Mouse (Mus musculus) limb, embryonic 12.5 days (tissue): ENCODE data around the gene Prrt1. TPM values are rescaled to one million over a fixed set of nuclear protein-coding genes. Genes with fewer than 3 reads are reported as not detected.
A peak's percentile ranks its signal among the peaks of the same experiment; 100 is the strongest.

ENCODE experiments used
- ATAC-seq: fragments of 200-750 bp; cut with Nextera tagmentation; 2 replicates; pipeline ENCODE4 v1.8.0; 2017; ENCODE audit warnings: low read depth, moderate TSS enrichment; ENCODE audit not compliant: insufficient number of reproducible peaks, insufficient read depth, low FRiP score, low TSS enrichment
- H3K27ac ChIP-seq: fragments of 300-500 bp; sonication (generic); 2 replicates; pipeline ENCODE4 v1.5.1; 2016; ENCODE audit warnings: mild to moderate bottlenecking, moderate library complexity
- H3K27me3 ChIP-seq: fragments of 300-500 bp; sonication (generic); 2 replicates; pipeline ENCODE4 v1.6.1; 2016; ENCODE audit warnings: mild to moderate bottlenecking, moderate library complexity
- H3K36me3 ChIP-seq: fragments of 300-500 bp; sonication (generic); 2 replicates; pipeline ENCODE4 v1.6.1; 2016; ENCODE audit warnings: mild to moderate bottlenecking, moderate library complexity
- H3K4me1 ChIP-seq: fragments of 300-500 bp; sonication (generic); replicated peaks from 2 replicates; pipeline ENCODE4 v1.6.1; 2016
- H3K4me2 ChIP-seq: fragments of 300-500 bp; sonication (generic); 2 replicates; pipeline ENCODE4 v1.6.1; 2016; ENCODE audit warnings: mild to moderate bottlenecking, moderate library complexity
- H3K4me3 ChIP-seq: fragments of 300-500 bp; sonication (generic); replicated peaks from 2 replicates; pipeline ENCODE4 v1.5.1; 2016; ENCODE audit warnings: mild to moderate bottlenecking
- H3K9ac ChIP-seq: fragments of 300-500 bp; sonication (generic); replicated peaks from 2 replicates; pipeline ENCODE4 v1.6.1; 2016; ENCODE audit warnings: mild to moderate bottlenecking, moderate library complexity
- H3K9me3 ChIP-seq: fragments of 300-500 bp; sonication (generic); 2 replicates; pipeline ENCODE4 v1.6.1; 2016; ENCODE audit warnings: mild to moderate bottlenecking, moderate library complexity
- whole genome bisulfite sequencing: fragments of 180-500 bp; shearing (Covaris S2); methylation state at CpG from one replicate; pipeline ENCODE4 v1.1.7; 2016; 5-methylcytosine and 5-hydroxymethylcytosine counted together
- polyA plus RNA-seq: library from polyadenylated mRNA; unstranded; fragments of >200 nt; fragmentation: Nextera tagmentation; extraction: Ambion mirVana; gene quantifications from 2 replicates; pipeline ENCODE4 v1.2.1, GENCODE M21; 2016

Gene Prrt1
- polyA plus RNA-seq, 1 experiment from 2014 or later, result 0.20 TPM

DNA sequence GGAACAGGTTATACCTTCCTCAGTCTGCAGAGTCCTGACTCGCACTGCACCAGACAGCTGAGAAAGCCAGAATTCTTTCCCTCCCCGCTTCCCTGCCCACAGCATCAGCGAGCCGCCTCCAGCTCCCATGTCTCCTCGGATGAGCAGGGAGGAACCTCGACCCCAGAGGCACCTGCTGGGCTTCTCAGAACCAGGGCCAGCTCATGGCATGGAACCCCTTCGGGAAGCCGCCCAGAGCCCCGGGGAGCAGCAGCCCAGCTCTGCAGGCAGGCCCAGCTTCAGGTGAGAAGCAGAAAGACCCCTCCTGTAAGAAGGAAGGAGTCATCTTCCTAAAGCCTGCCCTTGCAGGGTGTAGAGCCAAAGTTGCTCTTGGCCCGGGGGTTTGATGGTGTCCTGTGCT, 23.2 kb downstream of the Prrt1 start:
- Histone ChIP-seq H3K27me3 (no peaks in the 10 kb centered on the region; the same call in 1 of the 2 replicates), H3K9ac (no peak overlapping the region), H3K36me3 (peaks cover 70% of the 10 kb centered on the region), H3K9me3 (no peaks in the 10 kb centered on the region), H3K4me1 (peaks cover 12% of the 10 kb centered on the region), H3K4me3 (no peak overlapping the region), H3K4me2 (no peak overlapping the region), H3K27ac (no peak overlapping the region)
- no peak for ATAC-seq
- 94% methylated on average over 10 of the region's 10 CpGs for WGBS

DNA sequence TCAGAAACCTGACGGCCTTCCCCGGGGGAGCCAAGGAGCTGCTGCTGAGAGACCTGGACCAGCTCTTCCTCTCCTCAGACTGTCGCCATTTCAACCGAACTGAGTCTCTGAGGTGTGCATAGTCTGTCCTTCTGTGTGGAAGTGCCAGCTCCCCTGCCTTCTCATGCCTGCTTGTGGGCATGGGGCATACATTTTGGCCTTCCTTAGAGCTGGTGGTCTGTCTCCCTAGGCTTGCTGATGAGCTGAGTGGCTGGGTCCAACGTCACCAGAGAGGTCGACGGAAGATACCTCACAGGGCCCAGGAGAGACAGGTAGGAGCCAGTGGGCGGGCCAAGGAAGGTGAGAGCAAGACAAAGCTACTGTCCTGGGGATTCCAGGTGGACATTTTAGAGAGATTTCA, 23.7 kb downstream of the Prrt1 start:
- 88% methylated on average over 8 of the region's 8 CpGs for WGBS
- H3K4me2 ChIP-seq, result no peak overlapping the region
- H3K4me3 ChIP-seq, result no peak overlapping the region
- H3K9me3 ChIP-seq, result no peaks in the 10 kb centered on the region
- peaks cover 2% of the 10 kb centered on the region; the same call in 1 of the 2 replicates for H3K27me3 ChIP-seq
- no peak overlapping the region for H3K9ac ChIP-seq
- no peak overlapping the region for H3K27ac ChIP-seq
- H3K36me3 ChIP-seq, result peaks cover 70% of the 10 kb centered on the region
- H3K4me1 ChIP-seq, result peaks cover 8% of the 10 kb centered on the region
- no peak for ATAC-seq

DNA sequence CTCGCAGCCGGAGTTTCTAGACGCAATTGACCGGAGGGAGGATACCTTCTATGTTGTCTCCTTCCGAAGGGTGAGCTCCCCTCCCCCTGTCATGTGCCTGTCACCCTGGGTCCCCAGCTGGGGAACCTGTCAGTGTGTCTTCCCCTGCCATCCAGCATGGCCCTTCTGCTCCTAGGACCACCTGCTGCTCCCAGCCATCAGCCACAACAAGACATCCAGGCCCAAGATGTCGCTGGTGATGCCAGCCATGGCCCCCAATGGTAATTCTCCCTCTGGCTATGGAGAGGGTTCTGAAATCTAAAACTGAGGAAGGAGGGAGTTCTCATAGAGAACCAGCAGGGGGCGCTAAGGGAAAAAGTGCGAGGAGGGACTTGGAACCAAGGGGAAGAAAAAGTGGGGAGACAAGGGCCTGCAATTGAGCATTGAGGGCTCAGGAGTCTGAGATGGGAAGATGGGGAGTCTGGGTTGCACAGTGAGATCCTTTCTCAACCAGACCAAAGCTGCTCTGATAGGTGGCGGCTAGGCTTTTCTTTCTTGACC, 24.5 kb downstream of the Prrt1 start:
- H3K27ac ChIP-seq, result no peak overlapping the region
- H3K36me3 ChIP-seq, result peaks cover 67% of the 10 kb centered on the region
- WGBS, result 67% methylated on average over 9 of the region's 9 CpGs
- H3K27me3 ChIP-seq, result peaks cover 9% of the 10 kb centered on the region
- no peak overlapping the region for H3K4me2 ChIP-seq
- ATAC-seq, result no peak
- H3K4me3 ChIP-seq, result no peak overlapping the region
- no peaks in the 10 kb centered on the region for H3K9me3 ChIP-seq
- H3K9ac ChIP-seq, result no peak overlapping the region
- peaks cover 4% of the 10 kb centered on the region for H3K4me1 ChIP-seq

DNA sequence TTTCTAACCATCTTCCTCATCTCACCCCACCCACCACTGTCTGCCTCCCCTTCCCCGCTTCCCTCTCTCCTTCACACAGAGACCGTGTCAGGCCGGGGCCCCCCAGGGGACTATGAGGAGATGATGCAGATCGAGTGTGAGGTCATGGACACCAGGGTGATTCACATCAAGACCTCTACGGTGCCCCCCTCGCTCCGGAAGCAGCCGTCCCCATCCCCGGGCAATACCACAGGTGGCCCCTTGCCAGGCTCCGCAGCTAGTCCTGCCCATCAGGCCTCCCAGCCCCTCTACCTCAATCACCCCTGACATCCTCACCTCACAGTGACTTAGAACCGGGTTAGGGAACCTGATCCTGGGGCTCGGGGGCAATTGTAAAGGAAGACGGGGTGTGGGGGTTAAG, 25.1 kb downstream of the Prrt1 start:
- H3K4me1 ChIP-seq, result peaks cover 4% of the 10 kb centered on the region
- 91% methylated on average over 13 of the region's 13 CpGs for WGBS
- H3K27me3 ChIP-seq, result peaks cover 15% of the 10 kb centered on the region
- no peak overlapping the region for H3K4me2 ChIP-seq
- ATAC-seq, result no peak
- H3K36me3 ChIP-seq, result peaks cover 61% of the 10 kb centered on the region
- no peak overlapping the region for H3K27ac ChIP-seq
- no peak overlapping the region for H3K9ac ChIP-seq
- no peak overlapping the region for H3K4me3 ChIP-seq
- no peaks in the 10 kb centered on the region for H3K9me3 ChIP-seq

DNA sequence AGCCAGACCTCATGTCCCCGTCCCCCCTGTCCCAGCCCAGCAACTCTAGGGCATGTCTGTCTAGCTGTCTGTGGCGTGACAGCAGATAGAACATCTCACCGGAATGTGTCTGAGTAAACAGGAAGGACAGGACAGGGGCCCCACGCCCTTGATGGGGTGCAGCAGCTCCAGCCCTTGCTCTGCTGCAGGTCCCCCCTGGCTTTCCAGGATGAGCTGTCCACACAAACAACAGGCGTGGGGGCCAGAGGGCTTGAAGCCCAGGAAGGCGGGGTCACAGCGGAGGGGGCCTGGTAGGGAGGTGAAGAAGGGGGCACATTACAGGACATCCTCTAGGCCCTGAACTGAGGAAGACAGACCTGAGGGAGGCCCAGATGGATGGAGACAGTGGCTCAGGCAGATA, 25.8 kb downstream of the Prrt1 start:
- H3K9me3 ChIP-seq, result no peaks in the 10 kb centered on the region
- ATAC-seq, result no peak
- WGBS, result 90% methylated on average over 7 of the region's 7 CpGs
- H3K4me3 ChIP-seq, result no peak overlapping the region
- H3K4me2 ChIP-seq, result no peak overlapping the region
- 0 out of 2 replicates have a peak overlapping the region, but pooled peaks have one; percentile 4 for H3K27ac ChIP-seq
- H3K4me1 ChIP-seq, result peaks cover 4% of the 10 kb centered on the region
- no peak overlapping the region for H3K9ac ChIP-seq
- peaks cover 53% of the 10 kb centered on the region for H3K36me3 ChIP-seq
- peaks cover 22% of the 10 kb centered on the region for H3K27me3 ChIP-seq

DNA sequence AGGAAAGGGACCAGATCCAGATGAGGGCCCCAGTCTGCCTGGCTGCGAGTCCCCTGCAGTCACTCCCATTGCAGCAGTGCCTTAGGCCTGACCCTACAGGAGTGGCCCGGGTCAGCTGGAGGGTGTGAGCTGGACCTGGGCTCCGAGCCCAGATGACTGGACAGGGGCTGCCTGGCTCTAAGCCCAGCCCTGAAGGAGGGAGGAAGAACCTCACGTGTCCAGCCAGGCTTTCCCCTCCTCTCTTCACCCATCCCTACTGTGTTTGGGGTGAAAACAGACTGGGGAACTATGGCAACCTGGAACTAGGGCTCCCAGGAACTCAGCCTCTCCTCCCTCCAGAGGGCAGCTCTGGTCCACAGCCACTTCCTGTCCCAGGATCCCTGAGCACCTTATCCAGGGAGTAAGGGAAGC, 26.3 kb downstream of the Prrt1 start:
- H3K36me3 ChIP-seq, result peaks cover 49% of the 10 kb centered on the region
- 0 out of 2 replicates have a peak overlapping the region, but pooled peaks have one; percentile 4 for H3K27ac ChIP-seq
- peaks cover 27% of the 10 kb centered on the region for H3K27me3 ChIP-seq
- no peak for ATAC-seq
- peaks cover 8% of the 10 kb centered on the region for H3K4me1 ChIP-seq
- H3K4me3 ChIP-seq, result no peak overlapping the region
- no peak overlapping the region for H3K4me2 ChIP-seq
- WGBS, result 69% methylated on average over 4 of the region's 4 CpGs
- H3K9ac ChIP-seq, result no peak overlapping the region
- no peaks in the 10 kb centered on the region for H3K9me3 ChIP-seq

DNA sequence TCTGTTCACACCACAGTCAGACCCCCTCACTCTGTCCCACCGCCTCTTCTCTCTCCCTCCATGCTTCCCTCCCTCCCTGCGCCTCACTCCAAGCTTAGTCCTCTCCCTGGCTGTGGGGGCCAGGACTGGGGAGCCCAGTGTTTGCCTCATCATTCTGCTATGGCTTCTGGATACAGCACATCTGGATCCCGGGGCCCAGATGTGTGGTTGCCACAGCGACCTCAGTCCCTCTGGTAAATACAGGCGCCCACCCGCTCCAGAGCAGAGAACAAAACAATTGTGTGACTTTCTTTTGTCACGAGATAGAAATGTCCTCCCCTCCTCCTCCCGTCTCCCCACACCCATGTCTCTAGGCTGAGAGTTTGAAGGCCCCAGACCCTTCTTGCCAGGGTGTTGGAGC, 27.3 kb downstream of the Prrt1 start:
- Histone ChIP-seq H3K36me3 (peaks cover 38% of the 10 kb centered on the region), H3K4me1 (peaks cover 19% of the 10 kb centered on the region), H3K9ac (no peak overlapping the region), H3K4me3 (no peak overlapping the region), H3K27me3 (peaks cover 37% of the 10 kb centered on the region), H3K4me2 (no peak overlapping the region), H3K9me3 (no peaks in the 10 kb centered on the region), H3K27ac (no peak overlapping the region)
- ATAC-seq, result no peak
- WGBS, result 64% methylated on average over 8 of the region's 8 CpGs

DNA sequence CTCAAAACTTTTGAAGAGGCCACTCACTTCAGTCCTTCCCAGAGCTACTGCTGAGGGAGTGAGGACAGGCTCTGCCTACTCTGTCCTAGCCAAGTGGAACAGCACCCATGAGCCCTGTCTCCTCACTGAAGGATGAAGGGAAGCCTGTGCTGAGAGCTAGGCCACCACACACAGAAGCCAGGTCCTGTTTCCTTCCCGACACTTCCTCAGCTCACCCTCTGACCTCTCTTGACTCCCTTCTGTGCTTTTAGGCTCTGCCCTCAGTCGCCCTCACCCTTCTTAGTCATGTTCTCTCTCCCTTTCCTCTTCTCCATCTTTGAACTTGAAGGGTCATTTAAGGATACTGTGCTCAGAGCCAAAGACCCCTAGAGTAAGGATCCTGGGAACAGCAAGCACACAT, 27.9 kb downstream of the Prrt1 start:
- WGBS, result 18% methylated on average over 2 of the region's 2 CpGs
- ATAC-seq, result no peak

DNA sequence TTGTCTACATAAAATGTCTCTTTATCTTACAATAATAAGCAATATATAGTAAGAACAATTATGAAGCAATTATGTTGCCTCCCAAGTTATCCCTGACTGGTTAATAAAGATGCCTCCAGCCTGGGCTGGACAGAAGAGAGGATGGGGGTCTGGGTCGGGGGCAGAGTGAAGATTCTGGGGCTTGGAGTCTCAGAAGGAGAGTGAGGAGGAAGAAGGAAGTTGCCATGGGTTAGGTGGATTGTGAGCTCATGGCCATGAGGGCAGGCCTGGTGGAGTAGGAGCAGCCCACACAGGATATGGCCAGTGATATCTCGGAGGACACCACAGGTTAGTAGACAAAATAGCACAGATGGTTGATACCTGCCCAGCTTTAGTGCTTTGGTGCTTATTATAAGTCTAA, 28.8 kb downstream of the Prrt1 start:
- Histone ChIP-seq H3K4me3 (no peak overlapping the region), H3K9ac (no peak overlapping the region), H3K27ac (no peak overlapping the region), H3K4me2 (no peak overlapping the region), H3K4me1 (peaks cover 19% of the 10 kb centered on the region), H3K27me3 (peaks cover 48% of the 10 kb centered on the region), H3K9me3 (no peaks in the 10 kb centered on the region), H3K36me3 (peaks cover 24% of the 10 kb centered on the region)
- ATAC-seq, result no peak
- 77% methylated on average over 2 of the region's 2 CpGs for WGBS

More for the DNA sequence above, 27.9 kb downstream of the Prrt1 start:
- peaks cover 39% of the 10 kb centered on the region for H3K27me3 ChIP-seq
- H3K4me3 ChIP-seq, result no peak overlapping the region
- H3K9me3 ChIP-seq, result no peaks in the 10 kb centered on the region
- H3K4me1 ChIP-seq, result peaks cover 19% of the 10 kb centered on the region
- H3K9ac ChIP-seq, result no peak overlapping the region
- no peak overlapping the region for H3K4me2 ChIP-seq
- no peak overlapping the region for H3K27ac ChIP-seq
- H3K36me3 ChIP-seq, result peaks cover 32% of the 10 kb centered on the region

DNA sequence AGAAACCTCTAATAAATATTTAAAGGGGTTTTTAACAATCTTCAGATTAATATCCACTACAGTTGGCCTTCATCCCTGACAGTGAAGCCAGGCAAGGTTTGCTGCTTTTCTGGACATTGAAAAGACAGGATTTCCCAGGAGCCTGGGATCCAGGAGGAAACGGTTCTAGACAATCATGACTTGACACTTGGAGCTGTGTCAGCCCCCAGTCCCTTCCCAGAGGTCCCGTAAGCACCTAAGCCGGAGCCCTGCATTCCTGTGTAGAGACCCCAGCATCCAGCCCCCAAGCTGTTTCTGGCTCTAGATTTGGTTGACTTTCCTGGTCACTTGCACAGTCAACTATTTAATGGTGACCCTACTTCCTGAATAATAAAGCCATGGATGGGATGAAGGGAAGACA, 29.3 kb downstream of the Prrt1 start:
- no peak for ATAC-seq
- Histone ChIP-seq H3K36me3 (peaks cover 19% of the 10 kb centered on the region), H3K27me3 (peaks cover 52% of the 10 kb centered on the region), H3K9me3 (no peaks in the 10 kb centered on the region), H3K4me3 (no peak overlapping the region), H3K4me2 (no peak overlapping the region), H3K27ac (no peak overlapping the region), H3K9ac (no peak overlapping the region), H3K4me1 (peaks cover 19% of the 10 kb centered on the region)
- WGBS, result 78% methylated on average over 3 of the region's 3 CpGs

DNA sequence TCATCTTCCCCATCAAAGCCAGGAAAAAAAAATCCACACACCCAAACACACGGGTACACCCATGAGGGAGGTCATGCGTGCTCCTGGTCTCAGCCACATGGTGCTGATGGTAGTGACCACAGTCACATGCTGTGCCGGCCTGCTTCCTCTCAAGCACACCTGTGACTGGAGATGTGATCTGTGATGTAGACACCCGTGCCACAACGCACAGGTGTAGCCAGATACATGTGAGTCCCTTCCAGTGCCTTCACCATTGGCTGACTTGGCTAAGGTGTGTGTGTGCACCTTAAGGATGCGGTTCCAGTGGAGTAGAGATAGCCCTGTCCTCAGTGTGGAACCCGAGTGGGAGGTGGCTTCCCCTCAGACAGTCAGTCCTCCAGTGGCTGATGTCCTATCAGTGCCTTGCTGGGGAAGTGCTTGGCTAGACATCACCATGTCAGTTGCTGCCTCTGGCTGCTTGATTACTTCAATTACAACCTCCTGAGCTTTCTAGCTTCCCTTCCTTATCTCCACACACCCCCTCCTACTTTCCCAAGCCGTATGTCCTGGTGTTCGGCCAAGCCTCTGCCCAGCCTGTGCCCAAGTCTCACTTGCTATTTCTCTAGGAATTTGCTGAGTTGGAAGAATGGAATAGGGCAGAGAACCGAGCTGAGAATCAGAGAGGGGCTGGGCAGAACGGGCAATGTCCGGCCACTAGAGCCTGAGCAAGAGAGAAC, 30.0 kb downstream of the Prrt1 start:
- H3K4me2 ChIP-seq, result no peak overlapping the region
- no peak for ATAC-seq
- no peak overlapping the region for H3K9ac ChIP-seq
- H3K4me1 ChIP-seq, result peaks cover 19% of the 10 kb centered on the region
- 63% methylated on average over 12 of the region's 12 CpGs for WGBS
- H3K36me3 ChIP-seq, result peaks cover 12% of the 10 kb centered on the region
- no peak overlapping the region for H3K4me3 ChIP-seq
- no peaks in the 10 kb centered on the region for H3K9me3 ChIP-seq
- no peak overlapping the region for H3K27ac ChIP-seq
- H3K27me3 ChIP-seq, result peaks cover 57% of the 10 kb centered on the region

DNA sequence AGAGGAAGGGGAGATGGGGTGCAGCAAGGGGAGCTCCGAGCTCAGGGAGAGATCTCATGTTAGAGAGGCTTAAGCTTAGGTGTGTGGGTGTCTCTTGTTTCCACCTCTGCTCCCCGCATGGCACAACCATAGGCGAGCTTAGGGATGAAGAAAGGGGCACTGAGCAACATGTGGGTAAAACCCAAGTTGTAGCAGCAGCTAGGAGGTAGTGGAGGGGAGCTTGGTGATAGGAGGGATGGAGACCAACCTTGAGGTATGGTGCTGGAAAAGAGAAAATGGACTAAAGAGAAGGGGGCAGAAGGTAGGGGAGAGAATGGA, 30.5 kb downstream of the Prrt1 start:
- no peak overlapping the region for H3K4me3 ChIP-seq
- H3K27me3 ChIP-seq, result peaks cover 59% of the 10 kb centered on the region
- peaks cover 19% of the 10 kb centered on the region for H3K4me1 ChIP-seq
- no peak overlapping the region for H3K27ac ChIP-seq
- no peak for ATAC-seq
- no peak overlapping the region for H3K9ac ChIP-seq
- H3K36me3 ChIP-seq, result peaks cover 6% of the 10 kb centered on the region; the same call in 1 of the 2 replicates
- H3K4me2 ChIP-seq, result no peak overlapping the region
- 55% methylated on average over 3 of the region's 3 CpGs for WGBS
- H3K9me3 ChIP-seq, result no peaks in the 10 kb centered on the region
